Mouse (Mus musculus): Measurements from ENCODE around the gene Timmdc1. TPM values are rescaled to one million over a fixed set of nuclear protein-coding genes. Genes with fewer than 3 reads are reported as not detected.

Timmdc1 gene
- polyA plus RNA-seq, 1 experiment from 2014 or later = 32.3 TPM

Other genes starting within 250 kb of the Timmdc1 start
- gene Nr1i2, start 227.8 kb downstream of the Timmdc1 start, polyA plus RNA-seq (2015; fragmentation: Nextera tagmentation; extraction: Ambion mirVana) = 0.35 and 0.49 TPM in 2 replicates
- gene Maats1, start 180.5 kb downstream of the Timmdc1 start, polyA plus RNA-seq (2015; fragmentation: Nextera tagmentation; extraction: Ambion mirVana) = 0.14 and 0.27 TPM in 2 replicates
- 167 and 189 TPM in 2 replicates for gene Cox17, start 175.7 kb downstream of the Timmdc1 start, polyA plus RNA-seq (2015; fragmentation: Nextera tagmentation; extraction: Ambion mirVana)
- gene Gm21987, start 175.6 kb downstream of the Timmdc1 start, polyA plus RNA-seq (2015; fragmentation: Nextera tagmentation; extraction: Ambion mirVana) = not detected in 2 replicates
- gene Popdc2, start 160.5 kb downstream of the Timmdc1 start, polyA plus RNA-seq (2015; fragmentation: Nextera tagmentation; extraction: Ambion mirVana) = 1.1 and 5.7 TPM in 2 replicates
- gene Pla1a, start 89.5 kb downstream of the Timmdc1 start, polyA plus RNA-seq (2015; fragmentation: Nextera tagmentation; extraction: Ambion mirVana) = 3.9 and 4.2 TPM in 2 replicates
- 93.2 and 102 TPM in 2 replicates for gene Adprh, start 70.0 kb downstream of the Timmdc1 start, polyA plus RNA-seq (2015; fragmentation: Nextera tagmentation; extraction: Ambion mirVana)
- 0.29 and 0.50 TPM in 2 replicates for gene Cd80, start 67.1 kb downstream of the Timmdc1 start, polyA plus RNA-seq (2015; fragmentation: Nextera tagmentation; extraction: Ambion mirVana)
- 58.0 and 60.6 TPM in 2 replicates for gene Poglut1, start 27.6 kb upstream of the Timmdc1 start, polyA plus RNA-seq (2015; fragmentation: Nextera tagmentation; extraction: Ambion mirVana)
- gene Tmem39a, start 36.0 kb upstream of the Timmdc1 start, polyA plus RNA-seq (2015; fragmentation: Nextera tagmentation; extraction: Ambion mirVana) = 118 and 125 TPM in 2 replicates
- gene Arhgap31, start 190.6 kb upstream of the Timmdc1 start, polyA plus RNA-seq (2015; fragmentation: Nextera tagmentation; extraction: Ambion mirVana) = 10.4 and 12.6 TPM in 2 replicates
- 29.0 and 30.6 TPM in 2 replicates for gene B4galt4, start 219.6 kb upstream of the Timmdc1 start, polyA plus RNA-seq (2015; fragmentation: Nextera tagmentation; extraction: Ambion mirVana)